Mouse (Mus musculus) liver, embryonic 11.5 days (tissue): ENCODE data around the gene Aass. TPM values are rescaled to one million over a fixed set of nuclear protein-coding genes. Genes with fewer than 3 reads are reported as not detected.

Experiments used
- ATAC-seq: fragments of 200-750 bp; cut with Nextera tagmentation; replicated peaks from 2 replicates; pipeline ENCODE4 v1.8.0; 2017; ENCODE audit warnings: moderate number of reproducible peaks, mild to moderate bottlenecking, moderate TSS enrichment, moderate library complexity; ENCODE audit not compliant: low FRiP score
- DNase-seq: peaks from one replicate; pipeline ENCODE4 v3.0.0-alpha.2; 2017; ENCODE audit warnings: low spot score
- H3K27ac ChIP-seq: fragments of 300-500 bp; sonication (generic); 2 replicates; pipeline ENCODE4 v1.5.1; 2014; ENCODE audit warnings: mild to moderate bottlenecking, low read depth, low read length, control low read depth
- H3K27me3 ChIP-seq: fragments of 300-500 bp; sonication (generic); replicated peaks from 2 replicates; pipeline ENCODE4 v1.6.1; 2014; ENCODE audit warnings: low read length, mixed read lengths; ENCODE audit not compliant: control insufficient read depth, insufficient read depth
- H3K36me3 ChIP-seq: fragments of 300-500 bp; sonication (generic); 2 replicates; pipeline ENCODE4 v1.6.1; 2014; ENCODE audit warnings: mild to moderate bottlenecking, low read length, moderate library complexity, mixed read lengths; ENCODE audit not compliant: control insufficient read depth, insufficient read depth
- H3K4me1 ChIP-seq: fragments of 300-500 bp; sonication (generic); replicated peaks from 2 replicates; pipeline ENCODE4 v1.6.1; 2014; ENCODE audit warnings: low read length, mixed read lengths; ENCODE audit not compliant: control insufficient read depth, insufficient read depth
- H3K4me2 ChIP-seq: fragments of 300-500 bp; sonication (generic); 2 replicates; pipeline ENCODE4 v1.6.1; 2014; ENCODE audit warnings: mild to moderate bottlenecking, control low read depth, moderate library complexity
- H3K4me3 ChIP-seq: fragments of 300-500 bp; sonication (generic); 2 replicates; pipeline ENCODE4 v1.5.1; 2014; ENCODE audit warnings: low read depth, low read length, control low read depth
- H3K9ac ChIP-seq: fragments of 300-500 bp; sonication (generic); 2 replicates; pipeline ENCODE4 v1.6.1; 2014; ENCODE audit warnings: low read depth, low read length, control low read depth
- H3K9me3 ChIP-seq: fragments of 300-500 bp; sonication (generic); 2 replicates; pipeline ENCODE4 v1.6.1; 2016; ENCODE audit warnings: low read length, inconsistent platforms, mixed read lengths; ENCODE audit not compliant: control insufficient read depth
- WGBS: fragments of 180-500 bp; shearing (Covaris S2); extraction: QIAGEN DNeasy Blood & Tissue Kit; methylation state at CpG from one replicate; pipeline ENCODE4 v1.1.7; 2014; 5-methylcytosine and 5-hydroxymethylcytosine counted together
- polyA plus RNA-seq: library from polyadenylated mRNA; unstranded; fragments of >200 nt; fragmentation: Nextera tagmentation; extraction: Ambion mirVana; gene quantifications from 2 replicates; pipeline ENCODE4 v1.2.1, GENCODE M21; 2014

Aass gene
- polyA plus RNA-seq, 1 experiment from 2014 or later, result 21.7 TPM

- Histone ChIP-seq H3K4me1 (no peaks in the 10 kb centered on the region), H3K27me3 (no peaks in the 10 kb centered on the region), H3K27ac (no peak overlapping the region), H3K9ac (no peak overlapping the region), H3K4me3 (no peak overlapping the region), H3K4me2 (no peak overlapping the region), H3K36me3 (no peaks in the 10 kb centered on the region), H3K9me3 (no peaks in the 10 kb centered on the region)
- ATAC-seq (no peak), DNase-seq (no peak)
- WGBS, result 85% methylated on average over 5 of the region's 5 CpGs
Observed at GRCm38 (mm10) chr6:23084587-23085421, 48.0 kb downstream of the Aass start.

- WGBS, result 66% methylated on average over 3 of the region's 3 CpGs
- Histone ChIP-seq H3K9me3 (no peaks in the 10 kb centered on the region), H3K9ac (no peak overlapping the region), H3K27me3 (no peaks in the 10 kb centered on the region), H3K4me1 (no peaks in the 10 kb centered on the region), H3K4me3 (no peak overlapping the region), H3K4me2 (no peak overlapping the region), H3K36me3 (no peaks in the 10 kb centered on the region), H3K27ac (no peak overlapping the region)
- ATAC-seq, result no peak
- DNase-seq, result no peak
Observed at GRCm38 (mm10) chr6:23079991-23080680, 52.6 kb downstream of the Aass start.

GRCm38 (mm10) chr6:23078273-23078672 lies 54.5 kb downstream of the Aass start:
- Histone ChIP-seq H3K4me1 (no peaks in the 10 kb centered on the region), H3K27me3 (no peaks in the 10 kb centered on the region), H3K27ac (no peak overlapping the region), H3K9ac (no peak overlapping the region), H3K9me3 (no peaks in the 10 kb centered on the region), H3K4me2 (no peak overlapping the region), H3K4me3 (no peak overlapping the region), H3K36me3 (no peaks in the 10 kb centered on the region)
- ATAC-seq (no peak), DNase-seq (no peak)
- 61% methylated on average over 2 of the region's 2 CpGs for WGBS

GRCm38 (mm10) chr6:23076060-23076459 lies 56.7 kb downstream of the Aass start:
- Histone ChIP-seq H3K27ac (no peak overlapping the region), H3K4me3 (no peak overlapping the region), H3K9ac (no peak overlapping the region), H3K36me3 (no peaks in the 10 kb centered on the region), H3K4me2 (no peak overlapping the region), H3K27me3 (no peaks in the 10 kb centered on the region), H3K9me3 (no peaks in the 10 kb centered on the region), H3K4me1 (no peaks in the 10 kb centered on the region)
- ATAC-seq (no peak), DNase-seq (no peak)
- WGBS, result 80% methylated on average over 2 of the region's 2 CpGs

- ATAC-seq, result no peak
- no peaks in the 10 kb centered on the region for H3K36me3 ChIP-seq
- no peaks in the 10 kb centered on the region for H3K4me1 ChIP-seq
- no peak for DNase-seq
- no peak overlapping the region for H3K9ac ChIP-seq
- no peaks in the 10 kb centered on the region for H3K9me3 ChIP-seq
- H3K27me3 ChIP-seq, result no peaks in the 10 kb centered on the region
- H3K4me3 ChIP-seq, result no peak overlapping the region
- H3K4me2 ChIP-seq, result no peak overlapping the region
- WGBS, result 84% methylated on average over 5 of the region's 5 CpGs
- no peak overlapping the region for H3K27ac ChIP-seq
Observed at GRCm38 (mm10) chr6:23055734-23056133, 77.1 kb downstream of the Aass start.

GRCm38 (mm10) chr6:23048836-23049235 lies 84.0 kb downstream of the Aass start:
- no peak overlapping the region for H3K4me2 ChIP-seq
- H3K4me3 ChIP-seq, result no peak overlapping the region
- 83% methylated on average over 4 of the region's 4 CpGs for WGBS
- H3K27me3 ChIP-seq, result no peaks in the 10 kb centered on the region
- no peaks in the 10 kb centered on the region for H3K4me1 ChIP-seq
- no peak for ATAC-seq
- no peak overlapping the region for H3K27ac ChIP-seq
- H3K9ac ChIP-seq, result no peak overlapping the region
- no peak for DNase-seq
- H3K36me3 ChIP-seq, result no peaks in the 10 kb centered on the region
- H3K9me3 ChIP-seq, result no peaks in the 10 kb centered on the region

GRCm38 (mm10) chr6:23028251-23028650 lies 104.5 kb downstream of the Aass start:
- H3K9ac ChIP-seq, result no peak overlapping the region
- no peak overlapping the region for H3K4me2 ChIP-seq
- ATAC-seq (no peak), DNase-seq (no peak)
- H3K27ac ChIP-seq, result no peak overlapping the region
- H3K4me3 ChIP-seq, result no peak overlapping the region
- no peaks in the 10 kb centered on the region for H3K27me3 ChIP-seq
- no peaks in the 10 kb centered on the region for H3K4me1 ChIP-seq
- no peaks in the 10 kb centered on the region for H3K9me3 ChIP-seq
- 72% methylated on average over 1 of the region's 1 CpGs for WGBS
- no peaks in the 10 kb centered on the region for H3K36me3 ChIP-seq
